Mouse (Mus musculus) cerebellum, postnatal 10 days (tissue): ENCODE results near the gene Trim75.
"Not testable (repeated sequence)": the region's sequence is repeated elsewhere in the genome, so short reads cannot be mapped to it uniquely, and the experiment has no call there.

Source experiments
- DNase-seq, 2 experiments: peaks; one replicate each; pipeline ENCODE4 v3.0.0; 2021; ENCODE audit warnings: mixed read lengths in 2 of 2

The Trim75 gene

DNA sequence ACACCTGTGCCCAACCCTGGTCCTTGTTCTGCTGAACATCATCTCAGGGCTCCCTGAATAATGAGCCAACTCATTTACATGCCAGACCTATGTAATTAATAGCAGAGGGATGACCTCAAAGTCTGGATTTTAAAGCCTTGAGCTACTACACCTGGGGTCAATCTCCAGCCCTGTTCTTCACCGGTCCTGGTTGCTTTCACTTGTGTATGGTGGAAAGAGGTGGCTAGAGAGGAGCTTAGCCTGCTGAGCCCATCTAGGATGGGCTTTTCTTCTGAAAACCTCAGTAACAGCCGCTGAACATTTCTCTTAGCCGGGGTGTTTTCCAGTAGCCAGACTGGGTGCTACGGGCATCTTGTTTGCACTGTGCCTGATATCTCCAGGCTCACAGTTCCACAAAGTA lies at the start of gene Trim75:
Gene Trim75 (minus strand): TSS at position 101 of the 400 bp plus-strand sequence.
- DNase-seq: no peak

DNA sequence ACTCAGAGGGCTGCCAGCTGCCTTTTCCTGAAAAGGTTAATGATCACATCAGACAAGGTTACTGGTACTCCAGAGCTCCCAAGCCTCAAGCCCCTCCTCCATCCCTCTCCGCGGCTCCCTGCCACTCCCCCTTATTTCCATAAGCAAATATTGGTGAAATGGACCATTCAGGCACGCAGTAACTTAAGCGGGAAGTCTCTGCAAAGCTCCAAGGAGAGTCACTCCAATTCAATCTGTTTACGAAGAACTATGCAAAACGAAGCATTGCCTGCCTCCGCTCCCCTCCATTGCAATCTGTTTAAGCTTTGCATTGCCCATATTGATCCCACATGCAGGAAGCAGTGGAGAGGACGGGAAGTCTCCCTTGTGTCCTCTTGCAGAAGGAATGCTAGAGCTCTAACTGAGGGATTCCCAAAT lies 49.5 kb upstream of the Trim75 start, which contains the start of gene Apela:
Gene Apela (minus strand): TSS at position 220 of the 417 bp plus-strand sequence.
- DNase-seq: peak; percentile 25 to 27

DNA sequence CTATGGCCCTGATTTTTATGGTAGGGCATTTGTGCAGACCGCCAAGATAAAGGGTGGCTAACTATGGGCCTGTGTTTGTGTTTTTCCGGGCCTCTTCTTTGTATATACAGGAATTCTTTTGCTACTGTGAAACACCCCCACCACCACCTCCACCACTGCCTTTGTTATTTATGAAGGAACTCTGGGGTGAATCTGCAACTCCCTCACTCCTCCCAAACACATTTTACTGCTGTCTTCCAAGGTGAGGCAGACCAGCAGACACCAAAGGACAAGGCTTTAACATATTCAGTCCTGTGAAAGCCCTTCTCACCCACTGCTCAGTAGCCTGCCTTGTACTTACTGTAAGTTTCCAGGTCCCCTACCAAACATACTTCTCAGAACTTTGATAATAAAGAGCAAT lies 46.5 kb upstream of the Trim75 start:
- DNase-seq: no peak

DNA sequence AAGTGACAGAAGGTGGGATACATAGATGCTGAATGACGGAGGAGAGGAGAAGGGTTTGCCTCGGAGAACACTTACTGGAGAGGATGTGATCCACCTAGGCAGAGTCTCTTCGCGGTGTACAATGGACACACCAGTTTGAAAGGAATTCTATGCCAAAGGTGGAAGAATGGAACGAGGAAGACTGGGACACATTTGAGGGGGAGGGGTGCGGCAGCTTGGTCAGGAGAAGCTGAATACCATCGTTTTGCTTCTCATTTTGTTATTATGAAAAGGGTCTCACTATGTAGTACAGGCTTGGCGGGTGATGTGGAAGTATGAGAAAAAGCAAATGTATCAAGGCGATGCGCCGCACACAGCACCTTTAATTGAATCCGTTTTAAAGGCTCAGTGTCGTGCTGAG lies 45.4 kb upstream of the Trim75 start:
- DNase-seq: no peak

DNA sequence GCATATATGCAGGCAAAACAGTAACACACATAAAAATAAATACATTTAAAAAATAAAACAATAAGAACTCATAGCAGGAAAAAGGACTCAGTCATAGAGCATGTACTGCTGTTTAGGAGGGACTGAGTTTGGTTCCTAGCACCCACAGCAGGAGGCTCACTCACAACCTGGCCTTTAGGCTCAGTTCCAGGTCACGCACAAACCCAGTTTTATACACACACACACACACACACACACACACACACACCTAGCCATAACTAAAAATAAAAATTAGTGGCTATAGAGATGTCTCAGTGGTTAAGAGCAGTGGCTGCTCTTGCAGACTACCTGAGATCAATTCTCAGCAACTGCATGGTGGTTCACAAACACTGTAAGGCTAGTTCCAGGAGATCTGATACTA lies 44.5 kb upstream of the Trim75 start:
- DNase-seq: no peak

DNA sequence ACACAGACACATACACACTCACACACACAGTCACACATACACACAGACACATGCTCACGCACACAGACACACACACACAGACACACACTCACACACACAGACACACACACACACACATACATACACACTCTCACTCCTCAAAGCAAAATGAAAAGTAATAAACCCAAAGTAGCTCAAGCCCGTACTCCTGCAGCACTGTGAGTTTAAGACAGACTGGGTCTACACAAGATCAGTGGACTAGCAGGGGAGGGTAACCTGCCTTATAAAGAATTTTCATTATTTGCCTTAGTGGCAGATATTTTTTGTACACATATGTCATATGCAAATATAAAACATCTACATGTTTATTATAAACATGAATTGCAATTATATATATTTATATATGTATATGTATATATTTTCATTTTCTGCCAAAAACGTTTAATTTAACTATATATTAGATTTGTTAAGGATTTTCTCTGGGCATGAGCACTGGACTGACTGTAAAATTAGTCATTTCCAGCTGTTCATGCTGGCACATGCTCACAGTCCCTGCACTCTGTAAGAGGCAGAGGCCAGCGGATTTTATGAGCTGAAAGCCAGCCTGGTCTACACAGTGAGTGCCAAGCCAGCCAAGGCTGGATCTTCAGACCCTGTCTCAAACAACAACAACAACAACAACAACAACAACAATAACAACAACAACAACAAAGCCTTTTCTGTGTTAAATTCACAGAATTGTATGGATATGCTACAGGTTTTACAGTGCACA lies 43.3 kb upstream of the Trim75 start:
- no peak for DNase-seq

DNA sequence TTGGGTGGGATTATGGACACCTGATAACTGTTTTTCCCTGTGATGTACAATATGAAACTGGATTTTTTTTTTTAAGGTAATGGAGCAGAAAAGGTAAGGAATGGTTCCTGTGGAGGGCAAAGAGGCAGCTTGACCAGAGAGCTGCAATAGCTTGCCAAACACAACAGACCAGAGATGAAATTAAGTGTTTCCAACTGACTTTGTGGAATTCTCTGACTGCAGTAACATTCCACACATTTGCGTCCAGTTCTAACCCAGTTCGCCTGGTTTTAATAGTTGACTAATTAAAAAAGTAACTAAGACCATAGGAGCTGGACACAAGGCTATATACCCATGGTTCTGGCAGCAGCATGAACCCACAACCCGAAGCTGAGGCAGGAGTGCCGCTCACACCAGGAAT lies 42.1 kb upstream of the Trim75 start:
- no peak for DNase-seq

DNA sequence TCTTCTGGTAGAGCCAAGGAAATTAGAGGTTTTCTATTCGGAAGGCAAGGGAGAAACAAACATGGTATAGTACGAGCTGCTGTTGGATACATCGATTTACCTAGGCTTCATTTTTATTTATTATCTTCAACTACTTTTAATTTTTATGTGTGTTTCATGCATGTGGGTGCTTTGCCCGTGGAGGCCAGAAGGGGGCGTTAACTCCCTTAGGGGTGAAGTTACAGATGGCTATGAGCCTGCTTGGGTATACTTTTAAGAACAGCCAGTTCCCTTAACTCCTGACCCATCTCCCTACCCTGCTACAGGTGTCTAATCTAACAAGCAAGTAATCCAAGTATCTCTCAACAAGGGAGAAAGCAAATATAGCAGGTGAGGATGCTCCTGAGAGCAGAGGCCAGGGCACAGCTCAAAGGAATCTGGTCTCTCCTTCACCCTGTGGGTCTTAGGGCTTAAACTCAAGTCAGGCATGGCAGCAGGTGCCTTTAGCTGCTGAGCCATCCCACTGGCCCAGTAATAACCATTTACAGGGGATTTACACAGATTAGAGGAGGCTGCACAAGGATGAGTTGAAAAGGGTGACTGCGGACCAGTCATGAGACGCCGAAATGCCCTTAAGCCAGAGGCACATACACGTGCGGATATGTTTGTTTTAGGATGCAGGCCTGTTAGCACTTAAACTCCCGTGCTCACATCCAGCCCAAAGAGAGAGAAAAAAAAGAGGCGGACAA lies 41.5 kb upstream of the Trim75 start:
- no peak for DNase-seq

DNA sequence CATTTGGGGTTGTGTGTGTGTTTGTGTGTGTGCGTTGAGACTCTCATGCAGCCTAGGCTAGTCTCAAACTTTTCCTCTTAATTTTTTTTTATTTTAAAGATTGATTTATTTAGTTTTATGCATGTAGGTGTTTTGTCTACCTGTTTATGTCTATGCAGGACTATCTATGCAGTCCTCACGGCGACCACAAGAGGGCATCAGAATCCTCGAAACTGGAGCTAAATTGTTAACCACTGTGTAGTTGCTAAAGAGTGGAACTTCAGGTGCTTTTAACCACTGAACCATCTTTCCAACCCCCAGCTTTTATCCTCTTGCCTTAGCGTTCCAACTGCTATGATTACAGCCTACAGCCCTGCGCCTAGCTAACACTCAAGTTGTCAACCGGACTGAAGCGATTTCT lies 34.9 kb upstream of the Trim75 start:
- DNase-seq: peak; percentile 82 to 85

DNA sequence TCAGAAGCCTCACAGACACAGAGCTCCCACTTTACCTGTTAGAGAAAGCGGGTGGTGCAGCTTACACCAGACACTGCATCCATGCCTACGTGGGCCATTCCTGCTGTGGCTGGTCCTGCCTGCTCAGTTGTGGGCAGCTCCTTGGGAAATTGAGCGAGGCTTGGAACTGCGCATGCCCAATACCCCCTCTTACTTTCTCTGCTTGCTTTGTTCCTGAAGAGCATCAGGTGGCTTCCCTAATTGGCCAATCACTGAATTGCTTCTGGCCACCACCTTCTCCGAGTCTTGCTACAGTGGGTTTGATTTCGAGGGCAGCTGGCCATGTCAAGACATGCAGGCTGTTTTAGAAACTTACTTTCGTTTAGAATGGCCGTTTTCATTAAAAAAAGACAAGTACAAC lies 30.8 kb upstream of the Trim75 start, which contains the start of the genes Trim61 and Trim60:
Gene Trim61 (minus strand): TSS at position 101 of the 400 bp plus-strand sequence.
Gene Trim60 (minus strand): TSS at position 162 of the 400 bp plus-strand sequence.
- DNase-seq: no peak

DNA sequence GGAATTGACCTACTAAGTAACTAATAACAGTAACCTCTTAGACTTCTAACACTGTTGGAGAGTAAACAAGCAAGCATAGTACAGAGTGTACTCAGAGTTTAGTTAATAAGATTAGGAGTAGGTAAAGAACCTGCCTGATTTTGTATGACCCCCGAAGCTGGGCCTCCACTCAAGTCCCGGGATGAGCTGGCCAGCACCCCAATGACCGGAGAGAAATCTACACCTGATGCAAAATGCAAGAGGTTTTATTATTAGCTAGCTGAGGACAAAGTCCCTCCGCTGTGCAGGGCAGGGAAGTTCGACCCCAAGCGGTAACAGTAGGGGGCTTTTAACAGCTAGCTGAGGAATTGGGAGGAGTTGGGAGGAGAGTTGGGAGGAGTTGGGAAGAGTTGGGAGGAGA lies 20.0 kb upstream of the Trim75 start:
- not testable (repeated sequence) for DNase-seq

DNA sequence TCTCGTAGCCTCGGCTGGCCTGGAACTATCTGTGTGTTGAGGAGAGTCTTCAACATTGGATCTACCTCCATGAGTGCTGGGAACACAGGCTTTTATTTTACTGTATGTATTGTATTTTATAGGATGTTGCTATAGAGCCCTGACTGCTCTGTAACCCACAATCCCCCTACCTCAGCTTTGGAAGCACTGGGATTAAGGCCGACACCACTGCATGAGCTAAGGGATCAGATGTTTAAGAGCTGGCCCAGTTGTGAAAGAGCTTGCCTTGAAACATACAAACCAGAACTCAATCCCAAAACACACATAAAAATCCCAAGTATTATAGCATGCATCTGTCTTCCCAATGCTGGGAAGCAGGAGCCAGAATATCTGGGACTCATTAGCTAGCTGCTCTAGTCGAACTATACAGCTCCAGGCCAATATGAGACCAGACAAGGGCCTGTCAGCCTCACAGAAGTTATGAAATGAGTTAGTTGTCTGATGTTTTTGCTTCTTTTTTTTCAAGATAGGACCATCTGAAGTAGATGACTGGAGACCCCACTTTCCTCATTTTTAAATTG lies 11.3 kb upstream of the Trim75 start:
- DNase-seq: no peak

DNA sequence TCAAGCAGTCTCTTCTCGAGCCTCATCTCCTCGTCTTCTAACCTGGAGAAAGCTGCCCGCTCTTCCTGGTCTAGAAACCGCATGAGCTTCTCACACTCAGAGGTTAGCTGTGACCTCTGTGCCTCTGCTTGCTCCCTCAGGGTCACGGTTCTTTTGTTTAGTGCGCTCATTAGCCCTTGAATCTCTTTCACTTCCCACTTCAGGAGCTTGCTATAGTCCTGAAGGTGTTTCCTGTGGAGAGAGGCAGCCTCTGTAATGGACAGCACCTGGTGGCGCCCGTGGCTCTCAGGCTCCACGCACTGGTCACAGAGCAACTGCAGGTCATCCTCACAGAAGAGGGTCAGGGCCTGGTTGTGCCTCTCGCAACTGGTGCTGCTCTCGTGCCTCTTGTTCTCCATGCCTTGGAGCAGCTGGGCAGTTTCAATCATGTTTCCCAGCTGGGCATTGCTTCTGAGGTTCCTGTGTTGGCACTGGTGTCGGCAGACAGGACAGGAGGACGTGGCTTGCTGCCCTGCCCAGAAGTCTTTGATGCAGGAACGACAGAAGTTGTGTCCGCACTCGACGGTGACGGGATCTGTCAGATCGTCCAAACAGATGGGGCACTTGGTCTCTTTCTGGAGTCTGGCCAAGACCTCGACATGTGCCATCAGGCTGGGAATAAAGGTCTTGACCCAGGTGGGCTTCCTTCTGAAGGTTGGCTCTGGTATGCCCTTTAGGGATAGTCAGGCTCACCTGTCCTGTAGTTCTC lies 4.3 kb downstream of the Trim75 start:
- DNase-seq: peak; percentile 67 to 71

DNA sequence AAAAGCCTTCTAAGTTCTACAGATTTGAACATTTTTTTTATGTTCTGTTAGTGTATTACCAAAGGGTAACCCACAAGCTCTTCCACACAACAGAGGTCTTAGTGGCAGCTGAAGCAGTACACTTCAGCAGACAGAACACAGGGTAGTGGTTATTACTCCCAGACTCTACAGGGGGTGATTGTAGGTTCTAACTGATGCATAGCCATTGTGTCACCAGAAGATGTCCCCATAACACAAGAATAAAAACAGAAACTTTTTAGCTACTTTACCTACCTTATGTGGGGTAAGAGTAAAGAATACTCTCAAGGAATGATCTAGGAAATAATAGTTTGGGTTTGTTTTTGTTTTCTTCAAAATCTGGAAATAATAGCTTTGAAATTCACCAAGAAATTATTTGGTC lies 24.8 kb downstream of the Trim75 start:
- DNase-seq: peak in 1 of 2 experiments; percentile 20

DNA sequence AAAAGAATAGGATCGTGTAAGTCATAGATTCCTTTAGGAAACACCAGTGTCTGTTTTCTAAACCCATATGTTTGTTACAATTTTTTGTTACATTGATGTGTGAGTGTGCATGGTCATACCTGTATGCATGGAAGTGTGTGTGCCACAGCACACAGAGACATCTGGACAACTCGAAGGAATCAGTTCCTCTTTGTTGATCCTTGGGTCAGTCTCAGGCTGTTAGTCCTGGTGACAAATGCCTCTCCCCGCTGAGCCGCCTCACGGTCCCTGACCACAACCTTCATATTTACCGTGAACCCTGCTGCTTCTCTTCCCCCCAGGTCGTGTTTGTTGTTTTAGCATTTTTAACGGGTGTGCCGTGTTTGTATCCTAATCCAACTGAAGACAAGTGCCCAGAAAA lies 28.6 kb downstream of the Trim75 start:
- no peak for DNase-seq

DNA sequence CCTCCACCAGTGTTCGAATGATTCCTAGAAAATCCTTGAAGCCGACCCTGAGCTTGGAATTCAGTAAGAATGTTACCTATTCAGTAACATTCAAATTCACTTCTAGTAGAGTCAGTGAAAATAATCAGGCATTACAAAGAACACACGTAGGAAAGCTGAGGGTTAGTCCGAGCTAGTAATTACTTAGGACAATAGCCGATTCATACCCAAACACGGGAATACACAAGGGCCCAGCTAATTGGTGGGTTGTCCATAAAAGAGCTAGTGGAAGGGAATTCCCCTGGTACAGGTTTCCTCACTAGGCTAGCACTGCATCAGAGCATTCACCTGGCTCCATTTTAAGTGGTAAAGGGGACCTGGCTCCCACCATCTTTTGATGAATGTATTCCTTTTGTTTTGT lies 35.5 kb downstream of the Trim75 start:
- no peak for DNase-seq

DNA sequence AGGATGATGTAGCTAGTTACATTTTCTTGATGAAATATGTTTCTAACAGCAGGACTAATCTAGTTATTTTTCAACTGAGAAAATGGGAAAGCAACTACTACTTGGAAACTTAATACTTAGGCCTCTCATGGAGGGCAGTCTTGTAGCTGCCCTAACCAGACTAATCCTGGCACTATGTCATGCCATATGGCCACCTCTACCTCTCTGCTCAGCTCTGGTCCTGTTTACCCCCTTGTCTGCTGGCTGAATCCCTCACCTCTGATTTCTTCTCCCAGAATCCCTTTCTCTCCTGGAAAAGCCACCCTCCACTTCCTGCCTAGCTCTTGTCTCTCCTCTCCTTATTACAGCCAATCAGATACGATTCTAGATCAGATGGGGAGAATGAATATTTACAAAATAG lies 39.3 kb downstream of the Trim75 start:
- peak; percentile 45 to 59 for DNase-seq

DNA sequence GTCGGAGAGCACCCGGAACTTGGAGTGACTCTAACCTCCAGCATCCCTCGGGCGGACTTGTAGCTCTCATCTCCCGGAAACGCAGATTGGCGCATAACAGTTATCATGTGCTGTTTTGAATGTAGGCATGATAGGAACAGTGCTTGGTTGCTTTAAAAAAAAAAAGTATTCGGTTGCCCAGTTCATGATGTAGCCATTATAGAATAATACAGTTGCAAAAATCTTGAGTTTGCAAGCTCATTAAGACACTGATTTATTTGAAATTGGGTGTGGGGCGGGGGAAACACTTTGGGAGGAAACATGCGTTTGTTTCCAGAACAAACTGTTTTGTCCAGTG lies 40.0 kb downstream of the Trim75 start:
- no peak for DNase-seq

DNA sequence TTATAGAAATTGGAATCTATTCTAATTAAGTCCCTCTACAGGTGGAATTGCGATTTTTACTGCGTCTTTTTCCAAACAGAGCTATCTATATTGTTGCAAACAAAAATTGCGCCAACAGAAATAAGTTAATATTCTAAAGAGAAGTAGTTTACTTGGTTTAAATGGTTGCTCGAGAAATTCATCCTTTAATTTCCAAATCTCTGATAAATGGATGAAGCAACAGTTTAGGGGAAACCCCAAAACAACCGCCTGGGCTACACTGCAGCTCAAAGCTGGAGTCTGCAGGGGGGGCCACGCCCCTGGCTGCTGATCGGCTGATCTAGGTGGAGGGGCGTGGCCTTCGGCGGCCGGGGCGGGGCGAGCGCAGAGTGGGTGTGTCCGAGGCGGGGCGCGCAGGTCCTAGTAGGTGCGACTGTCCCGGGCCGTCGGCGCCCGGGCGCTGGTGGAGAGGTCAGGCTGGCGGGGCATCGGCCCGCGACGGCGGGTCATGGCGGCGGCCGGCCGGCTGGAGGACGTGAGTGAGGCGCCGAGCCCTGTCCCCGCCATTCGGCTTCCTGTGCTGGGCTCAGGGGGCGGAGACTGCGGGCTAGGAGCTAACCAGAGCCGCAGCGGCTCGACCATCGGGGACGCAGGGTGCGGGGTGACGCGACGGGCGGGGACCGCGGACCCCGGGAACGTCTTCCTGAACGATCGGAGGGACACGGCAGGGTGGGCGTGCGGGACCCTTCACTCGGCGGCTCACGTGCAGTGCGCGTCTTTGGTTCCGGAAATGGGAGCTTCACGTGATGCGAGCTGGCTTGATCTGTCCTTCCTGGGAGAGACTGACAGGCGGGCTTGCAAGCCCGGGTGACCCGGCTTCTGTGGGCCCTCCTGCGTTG lies 40.6 kb downstream of the Trim75 start, which contains the start of gene Tmem192:
Gene Tmem192 (plus strand): TSS at position 366 of the 878 bp plus-strand sequence.
- DNase-seq: peak; percentile 98

DNA sequence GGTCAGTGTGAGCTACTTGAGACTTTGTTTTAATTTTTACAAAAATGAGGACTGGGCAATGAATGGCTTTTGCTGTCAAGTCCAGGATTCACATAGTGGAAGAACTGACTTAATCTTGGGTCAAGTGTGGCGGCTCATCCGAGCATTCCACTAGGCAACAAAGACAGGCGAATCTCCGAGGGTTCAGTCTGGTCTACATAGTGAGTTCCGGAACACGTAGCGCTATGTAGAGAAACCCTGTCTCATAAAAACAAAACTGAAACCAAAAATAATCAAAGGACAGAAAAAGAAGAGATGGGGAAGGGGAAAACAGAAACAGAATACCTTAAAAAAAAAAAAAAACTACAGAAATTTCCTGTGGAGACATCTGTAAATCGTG lies 41.2 kb downstream of the Trim75 start:
- no peak for DNase-seq

DNA sequence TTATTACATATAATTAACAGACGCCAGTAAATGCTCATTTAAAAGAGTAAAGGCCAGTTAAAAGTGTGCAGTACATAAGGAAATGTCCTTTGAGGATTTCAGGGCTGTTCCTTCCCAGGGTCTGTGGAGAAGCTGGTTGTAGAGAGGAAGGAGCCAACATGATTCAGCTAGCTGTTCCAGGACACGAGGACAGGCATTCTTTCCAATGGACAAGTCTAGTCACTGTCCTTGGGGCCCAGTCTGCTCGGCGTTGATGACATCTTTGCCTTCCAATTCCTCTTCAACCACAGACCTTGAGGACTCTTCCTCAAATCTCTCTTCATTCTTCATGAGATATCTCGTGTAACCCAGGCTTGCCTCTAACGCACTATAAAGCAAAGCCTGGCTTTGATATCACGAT lies 42.0 kb downstream of the Trim75 start:
- DNase-seq: no peak

DNA sequence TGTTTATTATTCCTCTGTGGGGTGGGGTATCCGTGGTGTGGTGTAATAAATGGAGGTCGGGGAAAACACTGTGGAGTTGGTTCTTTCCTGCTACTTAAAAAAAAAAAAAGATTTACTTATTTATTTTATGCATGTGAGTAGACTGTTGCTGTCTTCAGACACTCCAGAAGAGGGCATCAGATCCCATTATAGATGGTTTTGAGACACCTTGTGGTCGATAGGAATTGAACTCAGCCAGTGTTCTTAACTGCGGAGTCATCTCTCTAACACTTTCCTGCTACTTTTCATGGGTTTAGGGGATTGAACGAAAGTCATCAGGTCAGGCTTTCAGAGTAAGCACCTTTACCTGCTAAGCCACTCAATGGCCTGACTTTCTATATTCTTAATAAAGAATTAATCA lies 42.8 kb downstream of the Trim75 start:
- DNase-seq: peak in 1 of 2 experiments; percentile 33
